Mouse (Mus musculus) neural tube, embryonic 14.5 days (tissue): Measurements from ENCODE around the gene Il10. TPM values are rescaled to one million over a fixed set of nuclear protein-coding genes. Genes with fewer than 3 reads are reported as not detected.

Experiments
- ATAC-seq: fragments of 200-750 bp; cut with Nextera tagmentation; 2 replicates; pipeline ENCODE4 v1.8.0; 2017; ENCODE audit warnings: low read depth, mild to moderate bottlenecking, moderate TSS enrichment, moderate library complexity
- H3K27ac ChIP-seq: fragments of 300-500 bp; sonication (generic); 2 replicates; pipeline ENCODE4 v1.5.1; 2014; ENCODE audit warnings: low read depth, mild to moderate bottlenecking, control low read depth, low read length, moderate library complexity, mixed read lengths
- H3K27me3 ChIP-seq: fragments of 300-500 bp; sonication (generic); 2 replicates; pipeline ENCODE4 v1.6.1; 2014; ENCODE audit warnings: low read length; ENCODE audit not compliant: control insufficient read depth, insufficient read depth
- H3K36me3 ChIP-seq: fragments of 300-500 bp; sonication (generic); 2 replicates; pipeline ENCODE4 v1.6.1; 2014; ENCODE audit warnings: low read length, mixed read lengths; ENCODE audit not compliant: control insufficient read depth, insufficient read depth
- H3K4me1 ChIP-seq: fragments of 300-500 bp; sonication (generic); 2 replicates; pipeline ENCODE4 v1.6.1; 2014; ENCODE audit warnings: low read length; ENCODE audit not compliant: control insufficient read depth, insufficient read depth
- H3K4me2 ChIP-seq: fragments of 300-500 bp; sonication (generic); 2 replicates; pipeline ENCODE4 v1.6.1; 2014; ENCODE audit warnings: mild to moderate bottlenecking, low read depth, low read length, control low read depth
- H3K4me3 ChIP-seq: fragments of 300-500 bp; sonication (generic); 2 replicates; pipeline ENCODE4 v1.5.1; 2014; ENCODE audit warnings: low read depth, low read length, control low read depth, mixed read lengths
- H3K9ac ChIP-seq: fragments of 300-500 bp; sonication (generic); replicated peaks from 2 replicates; pipeline ENCODE4 v1.6.1; 2014; ENCODE audit warnings: low read depth, mild to moderate bottlenecking, control low read depth, low read length, mixed read lengths
- H3K9me3 ChIP-seq: fragments of 300-500 bp; sonication (generic); 2 replicates; pipeline ENCODE4 v1.6.1; 2016; ENCODE audit warnings: low read length; ENCODE audit not compliant: control insufficient read depth
- WGBS: fragments of 180-500 bp; shearing (Covaris S2); extraction: QIAGEN DNeasy Blood & Tissue Kit; methylation state at CpG from one replicate; pipeline ENCODE4 v1.1.7; 2014; 5-methylcytosine and 5-hydroxymethylcytosine counted together
- polyA plus RNA-seq: library from polyadenylated mRNA; unstranded; fragments of >200 nt; fragmentation: Nextera tagmentation; extraction: Ambion mirVana; gene quantifications from 2 replicates; pipeline ENCODE4 v1.2.1, GENCODE M21; 2014

Gene Il10
- not detected in 2 replicates for polyA plus RNA-seq

DNA sequence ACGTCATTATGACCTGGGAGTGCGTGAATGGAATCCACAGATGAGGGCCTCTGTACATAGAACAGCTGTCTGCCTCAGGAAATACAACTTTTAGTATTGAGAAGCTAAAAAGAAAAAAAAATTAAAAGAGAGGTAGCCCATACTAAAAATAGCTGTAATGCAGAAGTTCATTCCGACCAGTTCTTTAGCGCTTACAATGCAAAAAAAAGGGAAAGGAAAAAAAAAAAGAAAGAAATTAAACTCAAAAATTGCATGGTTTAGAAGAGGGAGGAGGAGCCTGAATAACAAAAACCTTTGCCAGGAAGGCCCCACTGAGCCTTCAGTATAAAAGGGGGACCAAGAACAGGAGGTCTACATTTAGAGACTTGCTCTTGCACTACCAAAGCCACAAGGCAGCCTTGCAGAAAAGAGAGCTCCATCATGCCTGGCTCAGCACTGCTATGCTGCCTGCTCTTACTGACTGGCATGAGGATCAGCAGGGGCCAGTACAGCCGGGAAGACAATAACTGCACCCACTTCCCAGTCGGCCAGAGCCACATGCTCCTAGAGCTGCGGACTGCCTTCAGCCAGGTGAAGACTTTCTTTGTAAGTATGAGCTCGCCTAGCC lies at the start of gene Il10:
TSS of gene Il10 (plus strand) at position 354 of the 607 bp plus-strand sequence.
- no peaks in the 10 kb centered on the region for H3K36me3 ChIP-seq
- H3K9me3 ChIP-seq, result no peaks in the 10 kb centered on the region
- no peak within 1 kb of the TSS for H3K27ac ChIP-seq
- H3K4me2 ChIP-seq, result no peak within 1 kb of the TSS
- H3K9ac ChIP-seq, result no peak within 1 kb of the TSS
- WGBS, result 79% methylated on average over 8 of the region's 8 CpGs
- H3K4me1 ChIP-seq, result no peaks in the 10 kb centered on the region
- no peak within 1 kb of the TSS for H3K4me3 ChIP-seq
- ATAC-seq, result no peak
- H3K27me3 ChIP-seq, result no peaks in the 10 kb centered on the region

- no peaks in the 10 kb centered on the region for H3K27me3 ChIP-seq
- no peak overlapping the region for H3K9ac ChIP-seq
- no peak overlapping the region for H3K4me2 ChIP-seq
- 71% methylated on average over 1 of the region's 1 CpGs for WGBS
- no peak overlapping the region for H3K27ac ChIP-seq
- no peaks in the 10 kb centered on the region for H3K9me3 ChIP-seq
- H3K36me3 ChIP-seq, result no peaks in the 10 kb centered on the region
- no peak for ATAC-seq
- H3K4me3 ChIP-seq, result no peak overlapping the region
- no peaks in the 10 kb centered on the region for H3K4me1 ChIP-seq
Observed at GRCm38 (mm10) chr1:130979455-130979854, 40.2 kb upstream of the Il10 start.

GRCm38 (mm10) chr1:130984441-130984840 lies 35.2 kb upstream of the Il10 start:
- Histone ChIP-seq H3K4me1 (no peaks in the 10 kb centered on the region), H3K27me3 (no peaks in the 10 kb centered on the region), H3K4me2 (no peak overlapping the region), H3K36me3 (no peaks in the 10 kb centered on the region), H3K9ac (no peak overlapping the region), H3K4me3 (no peak overlapping the region), H3K27ac (no peak overlapping the region), H3K9me3 (no peaks in the 10 kb centered on the region)
- 69% methylated on average over 7 of the region's 7 CpGs for whole genome bisulfite sequencing
- no peak for ATAC-seq

DNA sequence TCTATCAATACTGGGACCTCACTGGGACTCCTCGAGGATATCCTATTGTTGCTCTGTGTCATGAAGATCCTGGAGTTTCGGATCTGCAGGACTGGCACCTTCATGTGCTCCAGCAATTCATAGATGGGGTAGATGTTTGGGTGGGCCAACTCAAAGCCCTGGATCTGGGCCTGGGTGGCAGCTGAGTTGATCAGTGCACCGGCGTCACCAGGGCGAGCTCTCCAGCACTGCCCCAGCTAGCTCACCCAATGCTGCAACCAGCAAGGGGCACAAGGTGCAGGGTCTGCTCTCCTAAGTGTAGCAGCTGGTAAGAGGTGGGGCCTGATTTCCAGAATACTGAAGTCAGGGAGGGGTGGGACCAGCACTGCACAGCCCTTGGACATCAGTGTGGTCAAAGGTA lies 32.6 kb upstream of the Il10 start:
- H3K27me3 ChIP-seq, result no peaks in the 10 kb centered on the region
- H3K4me3 ChIP-seq, result no peak overlapping the region
- no peaks in the 10 kb centered on the region for H3K36me3 ChIP-seq
- no peak overlapping the region for H3K4me2 ChIP-seq
- no peaks in the 10 kb centered on the region for H3K9me3 ChIP-seq
- ATAC-seq, result no peak
- no peak overlapping the region for H3K9ac ChIP-seq
- 89% methylated on average over 5 of the region's 5 CpGs for WGBS
- no peak overlapping the region for H3K27ac ChIP-seq
- no peaks in the 10 kb centered on the region for H3K4me1 ChIP-seq

DNA sequence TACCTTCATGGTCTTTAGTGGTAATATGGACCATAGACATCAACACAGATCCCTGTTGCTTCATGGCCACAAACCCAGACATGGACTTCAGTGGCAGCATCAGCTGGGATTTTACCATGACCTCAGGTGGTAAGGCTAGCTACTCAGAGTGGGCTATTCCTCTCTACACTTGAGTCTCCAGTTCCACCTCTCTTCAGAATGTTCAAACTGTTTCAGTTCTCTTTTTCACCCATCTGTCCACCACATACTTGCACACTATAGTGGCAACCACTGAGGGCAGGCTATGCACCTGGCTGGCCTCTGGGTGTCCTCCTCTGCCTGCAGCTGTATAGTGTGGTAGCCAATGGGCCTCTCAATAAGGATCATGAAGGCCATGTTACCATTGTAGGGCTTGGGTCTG lies 32.2 kb upstream of the Il10 start:
- Histone ChIP-seq H3K4me2 (no peak overlapping the region), H3K27ac (no peak overlapping the region), H3K27me3 (no peaks in the 10 kb centered on the region), H3K36me3 (no peaks in the 10 kb centered on the region), H3K4me1 (no peaks in the 10 kb centered on the region), H3K4me3 (no peak overlapping the region), H3K9me3 (no peaks in the 10 kb centered on the region), H3K9ac (no peak overlapping the region)
- ATAC-seq, result no peak

DNA sequence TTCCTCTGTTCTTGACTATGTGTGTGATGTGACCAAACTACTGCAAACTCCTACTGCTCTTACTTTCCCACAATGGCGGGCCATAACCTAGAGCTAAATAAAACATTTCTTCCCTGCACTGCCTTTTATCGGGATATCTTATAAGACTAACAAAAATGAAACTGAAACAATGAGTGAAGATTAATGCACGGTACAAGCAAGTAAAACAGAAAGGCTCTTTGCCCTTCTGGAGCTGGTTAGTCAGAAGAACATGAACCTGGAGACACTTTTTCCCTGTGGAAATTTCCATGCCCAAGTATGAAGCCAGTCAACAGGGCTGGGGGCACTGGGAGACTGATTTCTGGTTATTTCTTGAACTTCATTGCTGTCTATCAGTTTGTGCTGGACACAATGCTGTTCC lies 30.3 kb upstream of the Il10 start:
- H3K4me2 ChIP-seq, result no peak overlapping the region
- ATAC-seq, result no peak
- no peak overlapping the region for H3K27ac ChIP-seq
- no peaks in the 10 kb centered on the region for H3K36me3 ChIP-seq
- H3K9me3 ChIP-seq, result no peaks in the 10 kb centered on the region
- no peak overlapping the region for H3K4me3 ChIP-seq
- H3K4me1 ChIP-seq, result no peaks in the 10 kb centered on the region
- H3K27me3 ChIP-seq, result no peaks in the 10 kb centered on the region
- WGBS, result 92% methylated on average over 3 of the region's 3 CpGs
- no peak overlapping the region for H3K9ac ChIP-seq

DNA sequence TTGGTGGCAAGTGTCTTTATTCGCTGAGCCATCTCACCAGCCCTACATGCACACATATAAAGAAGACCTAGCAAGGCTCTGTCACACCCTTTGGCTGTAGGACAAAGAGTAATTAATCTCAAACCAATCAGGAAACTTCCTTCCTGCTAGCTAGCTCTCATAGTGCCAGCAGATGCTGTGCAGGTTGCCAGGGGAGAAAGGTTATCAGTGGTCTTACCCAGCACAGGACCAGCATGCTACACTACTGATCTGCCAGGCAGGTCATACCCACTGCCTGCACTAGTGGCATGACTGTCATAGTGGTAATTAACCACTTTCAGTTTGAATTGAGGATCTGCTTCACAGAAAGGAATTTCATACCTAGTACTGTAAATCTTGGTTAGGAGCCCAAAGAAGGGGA lies 29.2 kb upstream of the Il10 start:
- 97% methylated on average over 1 of the region's 1 CpGs for WGBS
- Histone ChIP-seq H3K4me2 (no peak overlapping the region), H3K4me1 (no peaks in the 10 kb centered on the region), H3K36me3 (no peaks in the 10 kb centered on the region), H3K9ac (no peak overlapping the region), H3K4me3 (no peak overlapping the region), H3K27me3 (no peaks in the 10 kb centered on the region), H3K27ac (no peak overlapping the region), H3K9me3 (no peaks in the 10 kb centered on the region)
- ATAC-seq, result no peak

GRCm38 (mm10) chr1:130993574-130994154 lies 26.0 kb upstream of the Il10 start:
- Histone ChIP-seq H3K9me3 (no peaks in the 10 kb centered on the region), H3K27ac (no peak overlapping the region), H3K4me1 (no peaks in the 10 kb centered on the region), H3K27me3 (no peaks in the 10 kb centered on the region), H3K36me3 (no peaks in the 10 kb centered on the region), H3K4me3 (no peak overlapping the region), H3K4me2 (no peak overlapping the region), H3K9ac (no peak overlapping the region)
- no peak for ATAC-seq
- 87% methylated on average over 9 of the region's 9 CpGs for WGBS

DNA sequence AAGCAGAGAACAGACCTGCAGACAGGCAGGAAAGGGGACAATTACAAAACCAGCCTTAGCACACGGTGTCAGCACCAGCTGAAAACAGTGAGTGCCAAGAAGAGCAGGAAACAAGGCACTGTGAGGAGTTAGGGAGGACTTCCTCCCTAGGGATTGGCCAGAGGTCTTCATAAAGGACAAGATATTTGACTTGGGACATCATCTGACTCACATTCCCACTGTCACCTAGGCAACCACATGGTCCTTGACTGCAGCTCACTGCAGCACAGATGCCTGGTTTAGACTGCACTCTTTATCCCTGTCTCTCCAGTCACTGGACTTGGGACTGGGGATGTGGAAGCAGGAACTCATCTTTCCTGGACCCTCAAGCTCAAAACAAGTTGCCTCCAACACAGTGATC lies 24.1 kb upstream of the Il10 start:
- no peaks in the 10 kb centered on the region for H3K36me3 ChIP-seq
- no peak overlapping the region for H3K9ac ChIP-seq
- ATAC-seq, result no peak
- no peak overlapping the region for H3K4me3 ChIP-seq
- H3K4me1 ChIP-seq, result no peaks in the 10 kb centered on the region
- no peak overlapping the region for H3K27ac ChIP-seq
- H3K4me2 ChIP-seq, result no peak overlapping the region
- no peaks in the 10 kb centered on the region for H3K27me3 ChIP-seq
- no peaks in the 10 kb centered on the region for H3K9me3 ChIP-seq
- 68% methylated on average over 1 of the region's 1 CpGs for WGBS
